In genomic region chr1:134494428-134495215, GRCm38 (mm10) we compare ENCODE assay signal across 8 mouse cellular contexts. TPM values are rescaled to one million over a fixed set of nuclear protein-coding genes. Genes with fewer than 3 reads are reported as not detected.
A peak's percentile ranks its signal among the peaks of the same experiment; 100 is the strongest.
DNase-seq lines count a peak whose midpoint lies in the region; ATAC-seq lines count a peak whose summit lies in the region.

Rabif (plus strand) TSS chr1:134494648.

- peaks cover 35% of the 10 kb centered on the region for H3K4me1 ChIP-seq in megakaryocyte, embryonic 14.5 days

- H3K9me3 ChIP-seq in megakaryocyte, embryonic 14.5 days: no peaks in the 10 kb centered on the region

- H3K27me3 ChIP-seq in megakaryocyte, embryonic 14.5 days (replicated peaks): no peaks in the 10 kb centered on the region

- peaks cover 35% of the 10 kb centered on the region for H3K36me3 ChIP-seq in megakaryocyte, embryonic 14.5 days (replicated peaks; ENCODE audit: low read length)

- peak within 1 kb of the TSS; percentile 93 for H3K4me3 ChIP-seq in megakaryocyte, embryonic 14.5 days (replicated peaks)

- peak; percentile 99 for DNase-seq in ZHBTc4 (ENCODE audit: low read depth, low spot score)
- DNase-seq in gastrocnemius, adult 8-10 months (ENCODE audit: low spot score in 2 of 2): peak; percentile 99
- DNase-seq in hindlimb bud, embryonic 11.5 days (ENCODE audit: extremely low spot score, low read depth, low spot score): peak; percentile 92
- DNase-seq in left cerebral cortex, adult 8-10 months (ENCODE audit: low spot score in 2 of 2): peak; percentile 92 to 98
- DNase-seq in right cerebral cortex, postnatal 10 days (ENCODE audit: low spot score in 2 of 2): peak; percentile 99
- peak; percentile 98 for DNase-seq in urinary bladder, postnatal 25 days (ENCODE audit: low spot score)

- peak; percentile 95 for ATAC-seq in common myeloid progenitor, adult 5-6 weeks (replicated peaks; ENCODE audit: low read depth, poor library complexity, severe bottlenecking)

RNA-seq across cellular contexts. Expression of gene Rabif, which starts in this region (rescaled TPM):
- total RNA-seq in common myeloid progenitor, adult 5-6 weeks (2017): 15.2 and 18.3 TPM in 2 replicates
- 1 to 10 TPM; 4.3 to 6.8 (median 5.6) TPM for total RNA-seq in gastrocnemius, adult 8-10 months (2022)
- 10 to 100 TPM; 22.6 to 25.0 (median 23.0) TPM for total RNA-seq in left cerebral cortex, adult 8-10 months (2022)
- 4.8 and 5.0 TPM in 2 replicates for polyA plus RNA-seq in megakaryocyte, embryonic 14.5 days (2012; ENCODE audit: insufficient read depth, low replicate concordance)

Comparison
In these comparisons a context has a peak if more than half of its experiments do, and no peak if none do; other contexts are left out.
1. Peak in every context shown above with its lines: DNase-seq, ATAC-seq and H3K4me3 ChIP-seq.